Mouse (Mus musculus) adrenal gland, adult (tissue): ENCODE measurements around the gene Gm10563.
"Not testable (repeated sequence)": the region's sequence is repeated elsewhere in the genome, so short reads cannot be mapped to it uniquely, and the experiment has no call there.

Source experiments
- DNase-seq, 2 experiments: peaks; one replicate each; pipeline ENCODE4 v3.0.0; 2022 to 2023; ENCODE audit warnings: low spot score in 1 of 2; ENCODE audit not compliant: inconsistent age in 2 of 2

Gene Gm10563

DNA sequence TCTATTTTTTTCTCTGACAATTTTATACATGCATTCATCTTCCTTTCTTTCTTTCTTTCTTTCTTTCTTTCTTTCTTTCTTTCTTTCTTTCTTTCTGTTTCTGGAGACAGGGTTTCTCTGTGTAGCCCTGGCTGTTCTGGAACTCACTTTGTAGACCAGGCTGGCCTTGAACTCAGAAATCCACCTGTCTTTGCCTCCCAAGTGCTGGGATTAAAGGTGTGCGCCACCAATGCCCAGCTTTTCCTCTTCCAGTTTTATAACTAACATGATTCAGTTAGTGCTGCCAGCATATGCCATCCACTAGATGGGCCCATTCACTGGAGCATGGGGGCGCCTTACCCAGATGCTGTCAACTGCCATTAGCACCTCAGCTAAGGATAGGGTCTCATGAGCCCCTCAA, at the start of gene Gm10563:
Gm10563 (minus strand) TSS at position 101 of the 400 bp plus-strand sequence.
- DNase-seq: not testable (repeated sequence)

GRCm38 (mm10) chr4:155694482-155695401, 49.5 kb upstream of the Gm10563 start:
- peak; percentile 77 to 91 for DNase-seq

DNA sequence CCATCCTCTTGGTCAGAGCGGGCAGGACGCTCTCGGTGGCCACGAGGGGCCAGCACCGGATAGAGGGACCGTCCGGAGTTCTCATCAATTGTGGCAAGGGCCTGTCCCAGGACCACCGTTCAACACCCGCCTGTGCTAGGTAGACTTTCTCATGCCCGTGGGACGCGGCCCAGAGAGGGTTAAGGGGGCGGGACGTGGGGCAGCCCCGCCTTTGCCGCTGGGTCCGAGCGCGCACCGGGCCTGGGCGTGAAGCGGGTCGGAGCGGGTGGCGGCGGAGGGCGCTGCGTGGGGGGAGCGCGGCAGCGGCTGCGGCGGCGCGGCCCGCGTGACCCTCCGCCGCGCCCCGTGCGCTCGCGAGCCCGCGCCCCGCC, 48.9 kb upstream of the Gm10563 start, which contains the start of gene Fndc10:
Fndc10 (plus strand) TSS at position 232 of the 371 bp plus-strand sequence.
- DNase-seq: peak; percentile 82 to 91

- DNase-seq: no peak
Observed at GRCm38 (mm10) chr4:155692421-155692820, 47.2 kb upstream of the Gm10563 start.

GRCm38 (mm10) chr4:155690571-155691375, 45.6 kb upstream of the Gm10563 start:
- DNase-seq: peak; percentile 38 to 54

DNA sequence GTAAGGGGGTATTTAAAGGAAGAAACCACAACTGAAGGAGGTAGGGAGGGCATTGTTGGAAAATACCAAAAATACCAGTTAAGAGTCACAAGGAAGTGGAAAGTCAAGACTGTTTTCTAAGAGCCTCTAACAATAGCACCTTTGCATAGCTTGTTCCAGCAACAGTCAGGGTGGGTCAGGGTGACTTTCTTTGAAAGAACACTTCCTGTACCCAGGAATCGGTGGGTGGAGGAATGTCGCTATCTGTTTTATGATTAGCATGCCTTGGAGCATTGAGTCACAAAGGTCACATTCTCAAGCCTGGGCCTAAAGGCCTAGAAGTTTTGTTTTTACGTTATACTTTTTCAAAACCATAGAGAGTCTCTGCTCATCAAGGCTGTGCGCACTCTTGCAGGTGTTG, 42.6 kb upstream of the Gm10563 start:
- not testable (repeated sequence) for DNase-seq

- peak in 1 of 2 experiments; percentile 15 for DNase-seq
Observed at GRCm38 (mm10) chr4:155683670-155684277, 38.6 kb upstream of the Gm10563 start.

- DNase-seq: peak in 1 of 2 experiments; percentile 72
Observed at GRCm38 (mm10) chr4:155675991-155676390, 30.8 kb upstream of the Gm10563 start.

GRCm38 (mm10) chr4:155672082-155672481, 26.9 kb upstream of the Gm10563 start:
- DNase-seq: no peak

DNA sequence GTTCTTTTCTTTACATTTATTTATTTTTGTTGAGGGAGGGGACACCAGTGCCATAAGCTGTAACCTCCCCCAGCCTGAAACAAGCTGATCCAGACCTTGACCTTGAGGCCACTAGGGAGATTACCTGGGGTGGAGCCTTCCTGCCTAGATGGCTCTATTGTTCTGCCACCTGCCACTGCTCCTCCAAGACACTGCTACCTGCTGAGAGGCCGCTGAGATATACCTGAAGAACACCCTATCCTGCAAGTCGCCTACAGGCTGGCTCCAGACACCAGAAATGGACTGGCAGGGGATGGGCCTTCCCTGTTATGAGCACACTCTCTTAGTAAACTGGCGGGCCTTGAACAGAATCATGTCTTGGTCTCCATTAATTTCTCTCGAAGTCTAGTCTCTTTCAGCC, 25.0 kb upstream of the Gm10563 start:
- not testable (repeated sequence) for DNase-seq

DNA sequence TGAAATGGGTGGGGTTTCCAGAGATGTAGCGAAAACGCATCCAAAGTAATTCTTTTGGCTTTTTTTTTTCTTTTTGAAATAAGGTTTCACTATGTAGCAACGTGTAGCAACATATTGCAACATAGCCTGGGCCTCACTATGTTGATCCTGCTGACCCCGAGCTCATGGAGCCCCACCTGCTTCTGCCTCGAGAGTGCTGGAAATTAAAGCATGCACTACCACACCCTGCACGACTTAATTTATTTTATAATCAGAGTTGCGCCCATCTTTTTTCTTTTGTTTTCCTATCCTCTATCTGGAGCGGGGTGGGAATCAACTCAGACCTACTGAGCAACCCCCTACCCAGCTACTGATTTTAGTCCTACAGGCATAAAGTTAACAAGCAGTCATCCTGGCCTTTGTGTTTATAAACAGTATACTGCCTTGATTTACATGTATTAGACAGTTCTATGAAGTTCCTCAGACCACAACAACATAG, 24.4 kb upstream of the Gm10563 start:
- no peak for DNase-seq

DNA sequence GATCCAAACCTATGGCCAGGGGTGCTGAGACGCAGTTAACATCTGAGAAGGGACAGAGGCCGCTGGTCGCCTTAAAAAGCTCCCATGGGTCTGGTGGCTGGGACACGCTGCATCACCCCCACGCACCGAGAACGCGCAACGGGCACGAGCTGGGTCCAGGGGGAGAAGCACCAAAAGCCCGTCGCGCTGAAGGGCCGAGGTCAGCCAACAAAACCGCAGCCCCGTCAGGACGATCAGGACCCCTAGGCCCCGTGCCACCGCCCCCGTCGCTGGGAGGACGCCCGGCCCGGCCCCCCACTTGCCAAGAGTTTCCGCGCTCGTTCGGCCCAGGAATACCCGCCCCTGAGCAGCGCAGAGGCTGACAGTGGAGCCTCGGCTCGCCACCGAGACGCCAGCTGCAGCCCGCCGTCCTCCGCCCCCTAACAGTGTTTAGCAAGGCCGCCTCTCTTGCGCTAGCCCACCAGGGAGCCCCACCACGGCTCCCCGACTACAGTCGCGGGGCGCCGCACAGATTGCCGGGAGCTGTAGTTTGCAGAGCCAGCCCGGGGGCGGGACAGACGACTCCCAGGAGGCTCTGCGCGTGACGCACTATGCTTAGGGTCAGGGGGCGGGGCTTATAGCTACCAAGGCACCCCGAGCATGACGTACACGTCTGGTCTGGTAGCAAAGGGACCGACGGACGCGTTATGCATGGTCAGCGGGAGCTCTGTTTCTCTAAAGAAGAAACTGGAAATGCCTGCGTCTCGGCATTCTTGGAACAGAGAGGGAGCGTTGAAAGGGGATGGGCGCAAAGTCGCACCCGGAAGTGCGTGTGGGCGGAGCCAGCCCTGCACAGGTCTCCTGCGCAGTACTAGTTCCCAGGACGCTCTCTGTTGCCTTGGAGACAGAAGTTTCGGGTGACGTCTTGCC, 23.7 kb upstream of the Gm10563 start, which contains the start of gene Mib2:
Mib2 (minus strand) TSS at position 510 of the 909 bp plus-strand sequence.
- DNase-seq: peak; percentile 97 to 99

GRCm38 (mm10) chr4:155666903-155667302, 21.7 kb upstream of the Gm10563 start:
- DNase-seq: peak in 1 of 2 experiments; percentile 19

- peak in 1 of 2 experiments; percentile 74 for DNase-seq
Observed at GRCm38 (mm10) chr4:155660641-155661040, 15.4 kb upstream of the Gm10563 start.

DNA sequence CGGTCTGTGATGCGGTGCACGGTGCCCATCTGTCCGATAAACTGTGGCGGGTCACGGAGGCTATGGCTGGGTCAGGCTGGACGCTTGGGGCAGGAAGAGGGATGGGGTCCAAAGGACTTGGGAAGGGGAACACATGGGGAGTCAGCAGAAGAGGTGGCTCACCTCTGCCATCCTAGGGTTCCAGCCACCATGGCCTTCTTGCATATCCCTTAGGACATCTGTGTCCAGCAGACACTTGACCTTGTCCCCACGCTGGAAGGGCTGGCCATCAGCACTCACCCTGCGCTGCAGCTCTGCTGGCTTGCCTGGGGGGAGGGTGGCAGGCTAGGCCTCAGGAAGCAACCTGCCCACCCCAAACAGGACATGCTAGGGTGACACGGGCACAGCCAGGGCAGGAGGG, 13.8 kb upstream of the Gm10563 start:
- no peak for DNase-seq

- peak in 1 of 2 experiments; percentile 20 for DNase-seq
Observed at GRCm38 (mm10) chr4:155656214-155656751, 11.1 kb upstream of the Gm10563 start.

DNA sequence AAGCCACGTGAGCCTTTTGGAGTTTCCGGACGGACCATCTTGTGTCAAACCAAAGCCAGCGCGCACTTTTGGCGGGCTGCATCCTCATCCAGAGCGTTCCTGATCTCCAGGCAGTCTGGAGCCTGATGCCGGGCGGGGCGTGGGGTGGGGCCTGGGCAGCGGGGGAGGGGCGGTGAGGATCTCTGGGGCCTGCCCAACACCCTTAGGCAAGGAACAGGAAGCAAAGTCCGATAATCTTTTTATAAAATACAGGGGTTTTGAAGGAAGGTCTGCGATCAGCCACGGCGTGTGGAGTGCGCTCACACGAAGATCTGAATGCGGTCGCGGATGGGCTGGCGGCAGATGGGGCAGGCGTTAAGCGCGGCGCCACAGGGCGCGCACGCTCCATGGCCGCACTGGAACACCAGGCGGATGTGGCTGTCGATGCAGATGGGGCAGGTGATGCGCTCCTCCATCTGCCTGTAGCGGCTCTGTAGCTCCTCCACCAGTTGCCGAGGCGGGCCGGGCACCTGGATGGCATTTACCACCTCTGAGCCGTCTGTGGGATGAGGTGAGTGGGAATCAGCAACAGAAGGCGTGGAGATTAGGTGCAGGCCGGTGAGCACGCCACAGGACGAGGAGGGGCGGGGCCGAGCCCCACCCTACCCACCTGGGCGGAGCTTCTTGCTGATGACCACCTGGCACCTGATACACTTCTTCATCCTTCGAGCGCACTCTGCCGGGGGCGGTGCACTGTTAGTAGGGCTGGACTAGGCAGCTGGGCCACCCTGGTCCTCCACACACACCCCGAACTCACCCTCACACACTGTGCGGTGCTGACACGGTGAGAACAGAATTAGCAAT, 9.5 kb upstream of the Gm10563 start:
- no peak for DNase-seq

- DNase-seq: no peak
Observed at GRCm38 (mm10) chr4:155654183-155654455, 8.9 kb upstream of the Gm10563 start.
